Comparison of ENCODE assay signal across 18 mouse cellular contexts in genomic region chr19:4057962-4058361, GRCm38 (mm10). TPM values are rescaled to one million over a fixed set of nuclear protein-coding genes. Genes with fewer than 3 reads are reported as not detected.
"Had no signal": no experiment of that assay in that cellular context is flagged by ENCODE, and none has a peak within 500 bp of the region (broad histone marks: within the 10 kb centered on the region; RNA-seq: fewer than 3 reads in every experiment).

No protein-coding gene starts in this region.

- H3K9ac ChIP-seq: limb, embryonic 12.5 days; neural tube, embryonic 15.5 days had no signal

- H3K27ac ChIP-seq: layer of hippocampus, adult 2 months; limb, embryonic 12.5 days; midbrain, embryonic 10.5 days; neural tube, embryonic 15.5 days; stomach, postnatal 0 days had no signal

- DNase-seq: kidney, adult 8-10 months; kidney, postnatal 36 days; lung, adult 18-20 months; midbrain, embryonic 14.5 days; thymus, adult 2 months; thymus, postnatal 25 days had no signal

- H3K4me3 ChIP-seq: layer of hippocampus, adult 2 months; limb, embryonic 12.5 days; midbrain, embryonic 10.5 days; myocyte; neural tube, embryonic 15.5 days had no signal

- H3K36me3 ChIP-seq: limb, embryonic 12.5 days; midbrain, embryonic 10.5 days; neural tube, embryonic 15.5 days had no signal

- H3K27me3 ChIP-seq: limb, embryonic 12.5 days; neural tube, embryonic 15.5 days had no signal

- H3K4me1 ChIP-seq: limb, embryonic 12.5 days; neural tube, embryonic 15.5 days had no signal

- ATAC-seq: intestine, embryonic 16.5 days had no signal

- H3K4me2 ChIP-seq: limb, embryonic 12.5 days; neural tube, embryonic 15.5 days had no signal

- H3K9me3 ChIP-seq: limb, embryonic 12.5 days; midbrain, embryonic 10.5 days; neural tube, embryonic 15.5 days had no signal

RNA-seq across cellular contexts. Expression of gene Gstp3, which starts 1.4 kb away (rescaled TPM):
- total RNA-seq: layer of hippocampus, adult 2 months; layer of hippocampus, postnatal 10 days; left cerebral cortex, postnatal 36 days had no signal
- polyA plus RNA-seq: limb, embryonic 12.5 days; midbrain, embryonic 14.5 days; neural tube, embryonic 11.5 days; neural tube, embryonic 15.5 days had no signal

RNA-seq across cellular contexts. Expression of gene Cabp2, which starts 23.4 kb away (rescaled TPM):
- total RNA-seq: layer of hippocampus, adult 2 months; layer of hippocampus, postnatal 10 days; left cerebral cortex, postnatal 36 days had no signal
- polyA plus RNA-seq: limb, embryonic 12.5 days; lung, embryonic 16.5 days; midbrain, embryonic 10.5 days; midbrain, embryonic 14.5 days; myocyte; neural tube, embryonic 11.5 days; neural tube, embryonic 15.5 days; stomach, postnatal 0 days; urinary bladder, adult 2 months had no signal
